Mouse (Mus musculus) heart, embryonic 14.5 days (tissue): ENCODE measurements at regions not wholly inside any gene's neighbourhood (a gene's known extent, or its start where the extent isn't known, plus 50 kb on each side); places are given as distances from the start of the nearest gene placed in this dataset.

Experiments
- ATAC-seq: fragments of 200-750 bp; cut with Nextera tagmentation; 2 replicates; pipeline ENCODE4 v1.8.0; 2017; ENCODE audit warnings: low read depth, moderate TSS enrichment; ENCODE audit not compliant: insufficient number of reproducible peaks, insufficient read depth, low FRiP score
- H3K27ac ChIP-seq, 2 experiments: fragments of 200-500 bp in 1 of 2; fragments of 300-500 bp in 1 of 2; sonication (generic) in 1 of 2; replicated peaks in 1 of 2; 2 replicates each; pipeline ENCODE4 v1.5.1; 2012 to 2014; ENCODE audit warnings: low read depth in 2 of 2, low read length in 2 of 2, control low read depth in 1 of 2, mild to moderate bottlenecking in 1 of 2, mixed read lengths in 1 of 2; ENCODE audit not compliant: control insufficient read depth in 1 of 2, insufficient read depth in 1 of 2
- H3K27me3 ChIP-seq: fragments of 300-500 bp; sonication (generic); 2 replicates; pipeline ENCODE4 v1.6.1; 2014; ENCODE audit warnings: mild to moderate bottlenecking, low read length, control low read depth; ENCODE audit not compliant: control insufficient read depth, insufficient read depth
- H3K36me3 ChIP-seq: fragments of 300-500 bp; sonication (generic); 2 replicates; pipeline ENCODE4 v1.6.1; 2014; ENCODE audit warnings: mild to moderate bottlenecking, control low read depth, low read length, mixed read lengths; ENCODE audit not compliant: control insufficient read depth, insufficient read depth
- H3K4me1 ChIP-seq, 2 experiments: fragments of 200-500 bp in 1 of 2; fragments of 300-500 bp in 1 of 2; sonication (generic) in 1 of 2; 2 replicates each; pipeline ENCODE4 v1.6.1; 2012 to 2014; ENCODE audit warnings: low read length in 2 of 2, control low read depth in 1 of 2, mixed read lengths in 1 of 2; ENCODE audit not compliant: control insufficient read depth in 2 of 2, insufficient read depth in 2 of 2
- H3K4me2 ChIP-seq: fragments of 300-500 bp; sonication (generic); 2 replicates; pipeline ENCODE4 v1.6.1; 2014; ENCODE audit warnings: mild to moderate bottlenecking, low read length
- H3K4me3 ChIP-seq, 2 experiments: fragments of 200-500 bp in 1 of 2; fragments of 300-500 bp in 1 of 2; sonication (generic) in 1 of 2; 2 replicates each; pipeline ENCODE4 v1.5.1; 2012 to 2014; ENCODE audit warnings: low read length in 2 of 2, mild to moderate bottlenecking in 2 of 2, control low read depth in 1 of 2, low read depth in 1 of 2, moderate library complexity in 1 of 2; ENCODE audit not compliant: control insufficient read depth in 1 of 2, insufficient read depth in 1 of 2
- H3K9ac ChIP-seq: fragments of 300-500 bp; sonication (generic); 2 replicates; pipeline ENCODE4 v1.6.1; 2014; ENCODE audit warnings: mild to moderate bottlenecking, low read length
- H3K9me3 ChIP-seq: fragments of 300-500 bp; sonication (generic); 2 replicates; pipeline ENCODE4 v1.6.1; 2016; ENCODE audit warnings: low read length, control low read depth; ENCODE audit not compliant: control insufficient read depth
- WGBS: fragments of 180-500 bp; shearing (Covaris S2); extraction: QIAGEN DNeasy Blood & Tissue Kit; methylation state at CpG from one replicate; pipeline ENCODE4 v1.1.7; 2014; 5-methylcytosine and 5-hydroxymethylcytosine counted together

- no peaks in the 10 kb centered on the region for H3K4me1 ChIP-seq
- H3K36me3 ChIP-seq: no peaks in the 10 kb centered on the region
- no peak for ATAC-seq
- H3K4me3 ChIP-seq: no peak overlapping the region
- H3K9ac ChIP-seq: no peak overlapping the region
- H3K27me3 ChIP-seq: no peaks in the 10 kb centered on the region
- H3K27ac ChIP-seq: no peak overlapping the region
- H3K9me3 ChIP-seq: no peaks in the 10 kb centered on the region
- no peak overlapping the region for H3K4me2 ChIP-seq
- WGBS: 62% methylated on average over 7 of the region's 7 CpGs
Measured at GRCm38 (mm10) chr1:184409986-184410385, 322.4 kb downstream of the Hlx start.

GRCm38 (mm10) chr1:184402985-184403384 lies 329.4 kb downstream of the Hlx start:
- Histone ChIP-seq H3K36me3 (no peaks in the 10 kb centered on the region), H3K27me3 (no peaks in the 10 kb centered on the region), H3K27ac (no peak overlapping the region), H3K9me3 (no peaks in the 10 kb centered on the region), H3K9ac (no peak overlapping the region), H3K4me1 (no peaks in the 10 kb centered on the region), H3K4me3 (no peak overlapping the region), H3K4me2 (no peak overlapping the region)
- ATAC-seq: no peak
- WGBS: 83% methylated on average over 6 of the region's 6 CpGs

- no peak for ATAC-seq
- no peaks in the 10 kb centered on the region for H3K36me3 ChIP-seq
- no peak overlapping the region for H3K27ac ChIP-seq
- 0 out of 2 replicates have a peak overlapping the region, but pooled peaks have one; percentile 24 for H3K4me2 ChIP-seq
- no peaks in the 10 kb centered on the region for H3K9me3 ChIP-seq
- no peaks in the 10 kb centered on the region for H3K27me3 ChIP-seq
- H3K4me1 ChIP-seq: no peaks in the 10 kb centered on the region
- no peak overlapping the region for H3K4me3 ChIP-seq
- H3K9ac ChIP-seq: no peak overlapping the region
- 50% methylated on average over 15 of the region's 15 CpGs for WGBS
Measured at GRCm38 (mm10) chr1:184395215-184395614, 337.2 kb downstream of the Hlx start.

GRCm38 (mm10) chr1:184394559-184395194 lies 337.7 kb downstream of the Hlx start:
- Histone ChIP-seq H3K27me3 (no peaks in the 10 kb centered on the region), H3K27ac (no peak overlapping the region), H3K9ac (no peak overlapping the region), H3K4me2 (0 out of 2 replicates have a peak overlapping the region, but pooled peaks have one; percentile 24), H3K4me3 (no peak overlapping the region), H3K36me3 (no peaks in the 10 kb centered on the region), H3K4me1 (no peaks in the 10 kb centered on the region), H3K9me3 (no peaks in the 10 kb centered on the region)
- 61% methylated on average over 12 of the region's 12 CpGs for WGBS
- no peak for ATAC-seq

GRCm38 (mm10) chr1:184384088-184384823 lies 348.2 kb downstream of the Hlx start:
- no peaks in the 10 kb centered on the region for H3K36me3 ChIP-seq
- no peak for ATAC-seq
- no peak overlapping the region for H3K9ac ChIP-seq
- H3K27me3 ChIP-seq: no peaks in the 10 kb centered on the region
- no peaks in the 10 kb centered on the region for H3K4me1 ChIP-seq
- H3K4me2 ChIP-seq: no peak overlapping the region
- no peaks in the 10 kb centered on the region for H3K9me3 ChIP-seq
- H3K27ac ChIP-seq: no peak overlapping the region
- WGBS: 74% methylated on average over 7 of the region's 7 CpGs
- H3K4me3 ChIP-seq: no peak overlapping the region

GRCm38 (mm10) chr1:184378665-184379064 lies 344.6 kb upstream of the 1700056E22Rik start:
- WGBS: 71% methylated on average over 1 of the region's 1 CpGs
- Histone ChIP-seq H3K27ac (no peak overlapping the region), H3K4me1 (0 out of 4 replicates have a peak, but pooled peaks cover 0 to 7% of the 10 kb centered on the region in 2 experiments), H3K27me3 (no peaks in the 10 kb centered on the region), H3K9ac (no peak overlapping the region), H3K4me3 (no peak overlapping the region), H3K4me2 (no peak overlapping the region), H3K9me3 (no peaks in the 10 kb centered on the region; the same call in 1 of the 2 replicates), H3K36me3 (no peaks in the 10 kb centered on the region)
- ATAC-seq: no peak

- no peaks in the 10 kb centered on the region for H3K27me3 ChIP-seq
- no peak overlapping the region for H3K27ac ChIP-seq
- H3K4me2 ChIP-seq: no peak overlapping the region
- no peak overlapping the region for H3K9ac ChIP-seq
- no peaks in the 10 kb centered on the region for H3K4me1 ChIP-seq
- H3K36me3 ChIP-seq: no peaks in the 10 kb centered on the region
- H3K9me3 ChIP-seq: peaks cover 3% of the 10 kb centered on the region; the same call in 1 of the 2 replicates
- H3K4me3 ChIP-seq: no peak overlapping the region
- no peak for ATAC-seq
Measured at GRCm38 (mm10) chr1:184365026-184365425, 330.9 kb upstream of the 1700056E22Rik start.
